Mouse (Mus musculus) olfactory bulb, adult 2 months (tissue): ENCODE data around the gene Cd101. TPM values are rescaled to one million over a fixed set of nuclear protein-coding genes. Genes with fewer than 3 reads are reported as not detected.

Source experiments
- H3K27ac ChIP-seq: fragments of 200-500 bp; 2 replicates; pipeline ENCODE4 v1.5.1; 2012; ENCODE audit warnings: low read depth, low read length; ENCODE audit not compliant: insufficient read depth
- H3K4me1 ChIP-seq: fragments of 200-500 bp; 2 replicates; pipeline ENCODE4 v1.6.1; 2012; ENCODE audit warnings: low read length; ENCODE audit not compliant: control insufficient read depth, insufficient read depth
- H3K4me3 ChIP-seq: fragments of 200-500 bp; 2 replicates; pipeline ENCODE4 v1.5.1; 2012; ENCODE audit warnings: mild to moderate bottlenecking, low read depth, low read length, moderate library complexity; ENCODE audit not compliant: insufficient read depth
- CTCF ChIP-seq: fragments of 200-500 bp; IDR thresholded peaks from 2 replicates; pipeline ENCODE4 v1.5.1; 2012; ENCODE audit warnings: low read depth, mild to moderate bottlenecking, low read length, moderate library complexity; ENCODE audit not compliant: insufficient read depth
- POLR2A ChIP-seq: fragments of 200-500 bp; IDR thresholded peaks from 2 replicates; pipeline ENCODE4 v1.6.1; 2012; ENCODE audit warnings: mild to moderate bottlenecking, low read depth, low read length, moderate library complexity; ENCODE audit not compliant: insufficient read depth
- WGBS: fragments of 180-500 bp; shearing (Covaris S2); methylation state at CpG from one replicate; pipeline ENCODE4 v1.1.7; 2018; 5-methylcytosine and 5-hydroxymethylcytosine counted together
- polyA plus RNA-seq: library from polyadenylated mRNA; stranded (reverse); fragments of >200 nt; gene quantifications from 2 replicates; pipeline ENCODE4 v1.2.4, GENCODE M21; 2012; ENCODE audit warnings: low replicate concordance; ENCODE audit not compliant: missing spikeins, insufficient read depth, insufficient read length

Gene Cd101
- polyA plus RNA-seq, 1 experiment, result not detected

GRCm38 (mm10) chr3:100998904-100999340 is 30.4 kb downstream of the Cd101 start:
- TF ChIP-seq CTCF (peak; percentile 42; the same call in 1 of the 2 replicates), POLR2A (no peak)
- WGBS, result 44% methylated on average over 6 of the region's 6 CpGs
- no peak overlapping the region for H3K4me3 ChIP-seq
- H3K4me1 ChIP-seq, result peaks cover 12% of the 10 kb centered on the region
- H3K27ac ChIP-seq, result no peak overlapping the region

DNA sequence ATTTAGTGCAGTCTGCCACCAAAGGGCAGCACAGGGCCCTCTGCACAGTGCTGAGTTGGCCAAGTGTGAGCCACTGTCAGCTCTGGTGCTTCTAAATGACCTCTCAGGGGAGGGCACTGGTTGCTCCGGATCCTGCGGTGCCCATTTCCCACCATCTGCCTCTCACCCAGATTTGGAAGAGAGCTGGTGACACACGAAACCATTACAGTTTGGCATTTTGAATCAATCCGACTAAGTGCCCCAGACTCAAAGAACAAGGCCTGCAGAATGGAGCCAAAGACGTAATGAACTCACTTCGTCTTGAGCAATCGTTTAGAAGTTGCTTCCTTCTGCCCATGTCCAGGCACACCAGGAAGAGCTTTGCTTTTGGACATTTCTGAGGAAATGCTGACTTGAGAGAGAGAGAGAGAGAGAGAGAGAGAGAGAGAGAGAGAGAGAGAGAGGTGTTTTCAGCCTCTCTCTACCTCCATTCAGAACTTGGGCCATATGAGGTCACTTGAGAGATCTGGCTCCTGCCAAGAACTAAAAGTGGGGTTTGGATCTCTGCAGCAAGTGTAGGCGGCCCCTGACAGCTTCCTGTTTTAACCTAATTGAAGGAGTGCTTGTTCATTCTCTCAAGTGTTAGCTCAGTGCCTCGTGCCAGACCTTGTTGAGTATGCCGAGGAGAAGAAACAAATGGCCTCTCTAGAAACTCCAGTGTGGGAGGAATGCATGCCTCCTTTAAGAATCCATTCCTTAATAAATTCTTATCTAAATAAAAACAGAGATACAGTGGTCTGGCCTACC is 31.4 kb downstream of the Cd101 start:
- 55% methylated on average over 10 of the region's 10 CpGs for WGBS
- TF ChIP-seq CTCF (no peak), POLR2A (no peak)
- no peak overlapping the region for H3K4me3 ChIP-seq
- no peak overlapping the region for H3K27ac ChIP-seq
- peaks cover 18% of the 10 kb centered on the region for H3K4me1 ChIP-seq

DNA sequence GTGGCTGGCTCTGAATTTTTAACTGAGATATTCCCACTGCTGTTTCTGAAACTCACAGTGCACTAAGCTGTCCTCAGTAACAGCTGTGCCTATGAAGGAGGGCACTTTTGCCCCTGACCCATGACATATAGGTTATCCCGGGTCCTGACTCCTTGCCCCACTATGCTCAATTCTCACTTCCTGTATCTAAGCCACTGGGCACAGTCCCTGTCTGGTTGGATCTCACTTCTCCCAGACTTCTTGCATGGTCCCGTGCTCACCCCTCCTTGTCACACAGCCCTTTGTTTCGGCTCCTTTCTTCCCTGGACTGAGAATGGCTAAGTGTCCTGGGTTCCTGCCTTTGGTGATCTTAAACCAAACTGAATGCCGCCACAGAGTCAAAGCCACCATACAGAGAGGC is 35.1 kb downstream of the Cd101 start:
- Histone ChIP-seq H3K4me3 (no peak overlapping the region), H3K27ac (no peak overlapping the region), H3K4me1 (peaks cover 18% of the 10 kb centered on the region)
- no peak for TF ChIP-seq POLR2A
- TF ChIP-seq CTCF, result no peak
- 87% methylated on average over 4 of the region's 4 CpGs for WGBS

GRCm38 (mm10) chr3:100993718-100994117 is 35.6 kb downstream of the Cd101 start:
- WGBS, result 81% methylated on average over 15 of the region's 15 CpGs
- no peak overlapping the region for H3K27ac ChIP-seq

GRCm38 (mm10) chr3:100993158-100993557 is 36.2 kb downstream of the Cd101 start:
- TF ChIP-seq POLR2A (no peak), CTCF (no peak)

More at GRCm38 (mm10) chr3:100993718-100994117, 35.6 kb downstream of the Cd101 start:
- H3K4me3 ChIP-seq, result no peak overlapping the region
- H3K4me1 ChIP-seq, result peaks cover 14% of the 10 kb centered on the region
- TF ChIP-seq POLR2A (no peak), CTCF (no peak)

DNA sequence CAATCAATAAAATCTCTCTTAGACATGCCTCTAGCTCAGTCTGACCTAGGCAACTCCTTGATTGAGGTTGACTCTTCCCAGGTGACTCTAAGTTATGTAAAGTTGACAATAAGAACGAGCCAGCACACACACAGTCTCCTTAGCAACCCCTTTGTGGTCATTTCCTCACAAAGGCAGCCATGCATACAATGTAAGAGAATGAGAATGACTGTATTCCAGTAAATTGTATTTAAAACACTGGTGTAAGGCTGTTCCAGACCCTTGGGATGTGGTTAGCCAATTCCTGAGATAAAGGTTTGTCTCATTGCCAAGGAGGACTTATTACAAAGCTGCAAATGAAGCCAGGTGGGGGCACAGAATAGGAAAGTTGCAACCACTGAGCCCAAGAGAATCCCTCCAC is 39.1 kb downstream of the Cd101 start:
- Histone ChIP-seq H3K27ac (no peak overlapping the region), H3K4me3 (no peak overlapping the region), H3K4me1 (peaks cover 10% of the 10 kb centered on the region)
- WGBS, result 60% methylated on average over 1 of the region's 1 CpGs
- TF ChIP-seq POLR2A (no peak), CTCF (no peak)

More at GRCm38 (mm10) chr3:100993158-100993557, 36.2 kb downstream of the Cd101 start:
- Histone ChIP-seq H3K4me1 (peaks cover 14% of the 10 kb centered on the region), H3K4me3 (no peak overlapping the region), H3K27ac (no peak overlapping the region)
- WGBS, result 91% methylated on average over 7 of the region's 7 CpGs

- Histone ChIP-seq H3K27ac (no peak overlapping the region), H3K4me3 (no peak overlapping the region), H3K4me1 (peaks cover 8% of the 10 kb centered on the region)
- TF ChIP-seq CTCF, result no peak
- no peak for TF ChIP-seq POLR2A
- 63% methylated on average over 12 of the region's 12 CpGs for WGBS
Observed at GRCm38 (mm10) chr3:100989417-100989816, 39.9 kb downstream of the Cd101 start.

- 94% methylated on average over 8 of the region's 8 CpGs for WGBS
- Histone ChIP-seq H3K27ac (no peak overlapping the region), H3K4me3 (no peak overlapping the region), H3K4me1 (no peaks in the 10 kb centered on the region)
- no peak for TF ChIP-seq POLR2A
- TF ChIP-seq CTCF, result no peak
Observed at GRCm38 (mm10) chr3:100979290-100979689, 50.1 kb downstream of the Cd101 start.

DNA sequence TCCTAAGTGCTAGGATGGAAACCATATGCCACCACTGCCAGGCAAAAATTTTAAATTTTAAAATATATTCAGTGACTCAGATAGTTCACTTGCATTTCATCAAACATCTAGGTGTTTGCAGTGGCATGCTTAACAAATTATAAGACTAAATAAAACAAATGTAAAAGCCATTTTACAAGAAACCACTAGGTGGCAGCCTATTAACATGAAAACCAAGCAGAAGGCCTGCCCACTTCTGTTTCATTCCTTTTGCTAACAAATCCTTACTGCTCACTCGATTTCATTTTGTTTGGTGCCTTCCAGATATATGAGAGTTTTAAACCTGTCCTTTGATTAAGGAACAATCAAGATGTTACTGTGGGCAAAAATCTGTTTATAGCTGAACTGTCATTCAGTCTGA is 55.5 kb downstream of the Cd101 start:
- 3% methylated on average over 1 of the region's 1 CpGs for WGBS
- Histone ChIP-seq H3K27ac (no peak overlapping the region), H3K4me3 (no peak overlapping the region), H3K4me1 (peaks cover 6% of the 10 kb centered on the region)
- TF ChIP-seq CTCF, result no peak
- no peak for TF ChIP-seq POLR2A
